19 mouse cellular contexts compared by ENCODE assay signal in the genomic region with DNA sequence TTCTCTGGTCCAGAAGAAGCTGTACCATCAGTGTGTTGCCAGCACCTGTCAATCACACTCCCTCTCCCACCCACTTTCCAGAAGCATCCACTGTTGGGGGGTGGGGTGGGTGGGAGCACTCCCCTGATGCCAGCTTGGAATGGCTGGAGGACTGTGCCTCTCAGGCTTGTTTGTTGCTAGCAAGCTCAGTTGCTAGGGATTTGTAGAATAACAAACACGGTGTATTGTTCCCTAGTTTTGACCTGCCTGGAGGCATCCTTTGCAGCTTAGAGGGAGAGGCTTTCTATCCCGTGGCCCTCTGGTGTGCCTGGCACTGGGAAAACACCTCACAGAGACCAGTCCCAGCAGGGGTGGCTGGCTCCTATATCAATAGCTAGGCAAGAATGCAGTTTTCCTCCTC.
"Had no signal": no experiment of that assay in that cellular context is flagged by ENCODE, and none has a peak within 500 bp of the region (broad histone marks: within the 10 kb centered on the region; RNA-seq: fewer than 3 reads in every experiment).

No protein-coding gene starts in this region.

- H3K4me2 ChIP-seq: limb, embryonic 12.5 days; limb, embryonic 15.5 days; liver, embryonic 11.5 days; lung, embryonic 14.5 days; midbrain, embryonic 13.5 days; stomach, embryonic 15.5 days had no signal

- H3K9me3 ChIP-seq: limb, embryonic 12.5 days; limb, embryonic 15.5 days; midbrain, embryonic 13.5 days; stomach, embryonic 15.5 days had no signal

- H3K9ac ChIP-seq: limb, embryonic 12.5 days; limb, embryonic 15.5 days; liver, embryonic 14.5 days; liver, postnatal 0 days; lung, embryonic 14.5 days; midbrain, embryonic 13.5 days; stomach, embryonic 15.5 days had no signal

- DNase-seq: kidney, adult 9 months; kidney, postnatal 14 days; kidney, postnatal 4 days; layer of hippocampus, postnatal 36 days; left cerebral cortex, postnatal 4 days; liver, postnatal 0 days; lung, embryonic 14.5 days; right cerebral cortex, postnatal 25 days; spleen, adult 18-20 months; thymus, postnatal 36 days had no signal

- ATAC-seq: liver, postnatal 0 days; lung, postnatal 0 days; midbrain, embryonic 13.5 days had no signal

- H3K4me3 ChIP-seq: left cerebral cortex, adult 2 months; limb, embryonic 12.5 days; limb, embryonic 15.5 days; midbrain, embryonic 13.5 days; stomach, embryonic 15.5 days had no signal

- H3K27ac ChIP-seq: left cerebral cortex, adult 2 months; limb, embryonic 12.5 days; limb, embryonic 15.5 days; liver, embryonic 14.5 days; macrophage; midbrain, embryonic 13.5 days; stomach, embryonic 15.5 days had no signal

- H3K36me3 ChIP-seq: limb, embryonic 12.5 days; limb, embryonic 15.5 days; midbrain, embryonic 13.5 days; stomach, embryonic 15.5 days had no signal
